Mouse (Mus musculus): ENCODE data around the gene Cfap61. TPM values are rescaled to one million over a fixed set of nuclear protein-coding genes. Genes with fewer than 3 reads are reported as not detected.
"Not testable (repeated sequence)": the region's sequence is repeated elsewhere in the genome, so short reads cannot be mapped to it uniquely, and the experiment has no call there.

The Cfap61 gene
- 1.9 and 3.4 TPM in 2 replicates for polyA plus RNA-seq (2015; fragmentation: Nextera tagmentation; extraction: Ambion mirVana)

GRCm38 (mm10) chr2:145934339-145935231 is at the start of gene Cfap61, which contains the start of gene Crnkl1:
Cfap61 (plus strand) TSS chr2:145934784.
Crnkl1 (minus strand) TSS chr2:145935014.
- Histone ChIP-seq H3K36me3 (peaks cover 23% of the 10 kb centered on the region), H3K4me3 (replicated peaks) (peak within 1 kb of the TSS; percentile 89), H3K9me3 (replicated peaks) (no peaks in the 10 kb centered on the region), H3K9ac (peak within 1 kb of the TSS; percentile 53), H3K4me1 (peaks cover 9% of the 10 kb centered on the region), H3K27ac (replicated peaks) (no peak within 1 kb of the TSS), H3K27me3 (no peaks in the 10 kb centered on the region), H3K4me2 (replicated peaks) (peak within 1 kb of the TSS; percentile 62)
- under 1% methylated on average over 61 of the region's 61 CpGs for WGBS
- peak; percentile 96 for ATAC-seq (ENCODE audit: insufficient number of reproducible peaks, low FRiP score, low TSS enrichment, low read depth)

GRCm38 (mm10) chr2:145884913-145885785 is 49.4 kb upstream of the Cfap61 start:
- Histone ChIP-seq H3K36me3 (peaks cover 32% of the 10 kb centered on the region), H3K27ac (replicated peaks) (peak overlapping the region; percentile 87), H3K4me2 (replicated peaks) (no peak overlapping the region), H3K4me3 (replicated peaks) (no peak overlapping the region), H3K27me3 (no peaks in the 10 kb centered on the region), H3K4me1 (peaks cover 83% of the 10 kb centered on the region), H3K9me3 (replicated peaks) (no peaks in the 10 kb centered on the region), H3K9ac (no peak overlapping the region)
- WGBS: 44% methylated on average over 14 of the region's 14 CpGs
- ATAC-seq (ENCODE audit: insufficient number of reproducible peaks, low FRiP score, low TSS enrichment, low read depth): no peak

GRCm38 (mm10) chr2:145887937-145888765 is 46.4 kb upstream of the Cfap61 start:
- H3K27me3 ChIP-seq: no peaks in the 10 kb centered on the region
- WGBS: 22% methylated on average over 14 of the region's 14 CpGs
- H3K4me1 ChIP-seq: peaks cover 57% of the 10 kb centered on the region
- peak; percentile 83 for ATAC-seq (ENCODE audit: insufficient number of reproducible peaks, low FRiP score, low TSS enrichment, low read depth)
- peak overlapping the region; percentile 96 for H3K27ac ChIP-seq (replicated peaks)
- no peak overlapping the region for H3K4me3 ChIP-seq (replicated peaks)
- H3K9ac ChIP-seq: no peak overlapping the region
- H3K9me3 ChIP-seq (replicated peaks): no peaks in the 10 kb centered on the region
- peak overlapping the region; percentile 25; the same call in 1 of the 2 replicates for H3K4me2 ChIP-seq (replicated peaks)
- H3K36me3 ChIP-seq: peaks cover 30% of the 10 kb centered on the region

- peaks cover 51% of the 10 kb centered on the region for H3K4me1 ChIP-seq
- no peak overlapping the region for H3K4me3 ChIP-seq (replicated peaks)
- H3K27me3 ChIP-seq: no peaks in the 10 kb centered on the region
- H3K9me3 ChIP-seq (replicated peaks): no peaks in the 10 kb centered on the region
- WGBS: 32% methylated on average over 6 of the region's 6 CpGs
- H3K36me3 ChIP-seq: peaks cover 25% of the 10 kb centered on the region; the same call in 1 of the 2 replicates
- H3K27ac ChIP-seq (replicated peaks): peak overlapping the region; percentile 96
- no peak for ATAC-seq (ENCODE audit: insufficient number of reproducible peaks, low FRiP score, low TSS enrichment, low read depth)
- H3K9ac ChIP-seq: no peak overlapping the region
- H3K4me2 ChIP-seq (replicated peaks): 0 out of 2 replicates have a peak overlapping the region, but pooled peaks have one; percentile 8
Observed at GRCm38 (mm10) chr2:145888766-145889480, 45.7 kb upstream of the Cfap61 start.

GRCm38 (mm10) chr2:145890571-145890970 is 44.0 kb upstream of the Cfap61 start:
- no peaks in the 10 kb centered on the region for H3K27me3 ChIP-seq
- 60% methylated on average over 2 of the region's 2 CpGs for WGBS
- H3K4me2 ChIP-seq (replicated peaks): no peak overlapping the region
- no peaks in the 10 kb centered on the region for H3K9me3 ChIP-seq (replicated peaks)
- H3K9ac ChIP-seq: no peak overlapping the region
- ATAC-seq (ENCODE audit: insufficient number of reproducible peaks, low FRiP score, low TSS enrichment, low read depth): no peak
- peak overlapping the region; percentile 52; the same call in 1 of the 2 replicates for H3K27ac ChIP-seq (replicated peaks)
- no peak overlapping the region for H3K4me3 ChIP-seq (replicated peaks)
- H3K36me3 ChIP-seq: peaks cover 15% of the 10 kb centered on the region; the same call in 1 of the 2 replicates
- H3K4me1 ChIP-seq: peaks cover 34% of the 10 kb centered on the region

GRCm38 (mm10) chr2:145893756-145894155 is 40.8 kb upstream of the Cfap61 start:
- no peaks in the 10 kb centered on the region for H3K27me3 ChIP-seq
- H3K36me3 ChIP-seq: no peaks in the 10 kb centered on the region
- ATAC-seq (ENCODE audit: insufficient number of reproducible peaks, low FRiP score, low TSS enrichment, low read depth): no peak
- H3K4me3 ChIP-seq (replicated peaks): no peak overlapping the region
- no peak overlapping the region for H3K9ac ChIP-seq
- no peaks in the 10 kb centered on the region for H3K9me3 ChIP-seq (replicated peaks)
- H3K4me2 ChIP-seq (replicated peaks): no peak overlapping the region
- 98% methylated on average over 6 of the region's 6 CpGs for whole genome bisulfite sequencing
- H3K27ac ChIP-seq (replicated peaks): no peak overlapping the region
- peaks cover 10% of the 10 kb centered on the region for H3K4me1 ChIP-seq

GRCm38 (mm10) chr2:145898106-145898505 is 36.5 kb upstream of the Cfap61 start:
- H3K27ac ChIP-seq (replicated peaks): no peak overlapping the region
- no peaks in the 10 kb centered on the region for H3K9me3 ChIP-seq (replicated peaks)
- no peak for ATAC-seq (ENCODE audit: insufficient number of reproducible peaks, low FRiP score, low TSS enrichment, low read depth)
- H3K36me3 ChIP-seq: no peaks in the 10 kb centered on the region
- no peaks in the 10 kb centered on the region for H3K4me1 ChIP-seq
- H3K4me3 ChIP-seq (replicated peaks): no peak overlapping the region
- H3K27me3 ChIP-seq: no peaks in the 10 kb centered on the region
- 70% methylated on average over 9 of the region's 9 CpGs for WGBS
- H3K4me2 ChIP-seq (replicated peaks): no peak overlapping the region
- H3K9ac ChIP-seq: no peak overlapping the region

GRCm38 (mm10) chr2:145900318-145900717 is 34.3 kb upstream of the Cfap61 start:
- not testable (repeated sequence) for H3K4me3 ChIP-seq (replicated peaks); H3K9ac ChIP-seq; H3K4me2 ChIP-seq (replicated peaks); ATAC-seq (ENCODE audit: insufficient number of reproducible peaks, low FRiP score, low TSS enrichment, low read depth); H3K27me3 ChIP-seq; H3K27ac ChIP-seq (replicated peaks); H3K9me3 ChIP-seq (replicated peaks); H3K36me3 ChIP-seq
- 72% methylated on average over 6 of the region's 8 CpGs for WGBS
- H3K4me1 ChIP-seq: peaks cover 13% of the 10 kb centered on the region

GRCm38 (mm10) chr2:145901861-145902260 is 32.7 kb upstream of the Cfap61 start, which contains the start of gene Naa20:
Naa20 (plus strand) TSS chr2:145902099.
- peak within 1 kb of the TSS; percentile 61 for H3K4me2 ChIP-seq (replicated peaks)
- H3K9me3 ChIP-seq (replicated peaks): no peaks in the 10 kb centered on the region
- WGBS: 85% methylated on average over 6 of the region's 6 CpGs
- ATAC-seq (ENCODE audit: insufficient number of reproducible peaks, low FRiP score, low TSS enrichment, low read depth): no peak
- no peaks in the 10 kb centered on the region for H3K27me3 ChIP-seq
- peaks cover 2% of the 10 kb centered on the region; the same call in 1 of the 2 replicates for H3K36me3 ChIP-seq
- H3K4me1 ChIP-seq: peaks cover 17% of the 10 kb centered on the region
- peak within 1 kb of the TSS; percentile 99 for H3K4me3 ChIP-seq (replicated peaks)
- no peak within 1 kb of the TSS for H3K9ac ChIP-seq
- H3K27ac ChIP-seq (replicated peaks): no peak within 1 kb of the TSS
